Mouse (Mus musculus): Measurements from ENCODE around the gene Zfp764.

DNA sequence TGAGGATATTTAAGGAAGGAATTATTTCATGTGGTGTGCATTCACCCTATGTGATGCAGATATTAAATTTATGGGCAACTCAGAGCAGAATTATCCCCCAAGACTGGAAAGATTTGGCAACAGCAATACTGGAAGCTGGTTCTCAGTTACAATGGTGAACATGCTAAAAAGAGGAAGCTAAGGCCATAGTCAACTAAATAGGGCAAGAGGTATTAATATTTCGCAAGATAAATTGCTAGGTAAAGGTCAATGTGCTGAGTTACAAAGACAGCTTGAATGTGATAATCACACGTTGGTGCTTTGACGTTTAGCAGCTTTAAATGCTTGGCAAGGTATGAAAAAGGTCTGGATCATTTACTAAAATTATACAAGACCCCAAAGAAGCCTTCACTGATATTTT lies 50.8 kb downstream of the Zfp764 start:
- TF ChIP-seq POLR2A (IDR thresholded peaks at IDR 0.05; ENCODE audit: extremely low read depth, insufficient read depth, low read length): no peak
- TF ChIP-seq CTCF (IDR thresholded peaks at IDR 0.05; ENCODE audit: extremely low read depth, insufficient read depth, low read length): no peak

Data from cortical plate, adult 2 months (tissue).